Mouse (Mus musculus) stomach, postnatal 0 days (tissue): ENCODE results near the gene Hist1h3f. TPM values are rescaled to one million over a fixed set of nuclear protein-coding genes. Genes with fewer than 3 reads are reported as not detected.
"Not testable (repeated sequence)": the region's sequence is repeated elsewhere in the genome, so short reads cannot be mapped to it uniquely, and the experiment has no call there.

ENCODE experiments used
- ATAC-seq: fragments of 200-750 bp; cut with Nextera tagmentation; 2 replicates; pipeline ENCODE4 v1.8.0; 2017; ENCODE audit not compliant: low FRiP score, low TSS enrichment
- DNase-seq: peaks from one replicate; pipeline ENCODE4 v3.0.0-alpha.2; 2016; ENCODE audit warnings: low spot score
- H3K27ac ChIP-seq: fragments of 300-500 bp; sonication (generic); replicated peaks from 2 replicates; pipeline ENCODE4 v1.5.1; 2014; ENCODE audit warnings: mild to moderate bottlenecking, control low read depth
- H3K27me3 ChIP-seq: fragments of 300-500 bp; sonication (generic); 2 replicates; pipeline ENCODE4 v1.6.1; 2014; ENCODE audit warnings: low read length; ENCODE audit not compliant: control insufficient read depth, insufficient read depth
- H3K36me3 ChIP-seq: fragments of 300-500 bp; sonication (generic); 2 replicates; pipeline ENCODE4 v1.6.1; 2014; ENCODE audit warnings: low read length, mixed read lengths; ENCODE audit not compliant: control insufficient read depth, insufficient read depth
- H3K4me1 ChIP-seq: fragments of 300-500 bp; sonication (generic); replicated peaks from 2 replicates; pipeline ENCODE4 v1.6.1; 2014; ENCODE audit warnings: antibody characterized with exemption; ENCODE audit not compliant: control insufficient read depth, insufficient read depth
- H3K4me2 ChIP-seq: fragments of 300-500 bp; sonication (generic); replicated peaks from 2 replicates; pipeline ENCODE4 v1.6.1; 2014; ENCODE audit warnings: low read depth, mild to moderate bottlenecking, control low read depth, moderate library complexity
- H3K4me3 ChIP-seq: fragments of 300-500 bp; sonication (generic); 2 replicates; pipeline ENCODE4 v1.5.1; 2014; ENCODE audit warnings: low read depth, low read length, control low read depth
- H3K9ac ChIP-seq: fragments of 300-500 bp; sonication (generic); 2 replicates; pipeline ENCODE4 v1.6.1; 2014; ENCODE audit warnings: mild to moderate bottlenecking, low read length, control low read depth, mixed read lengths
- H3K9me3 ChIP-seq: fragments of 300-500 bp; sonication (generic); 2 replicates; pipeline ENCODE4 v1.6.1; 2016; ENCODE audit warnings: low read length; ENCODE audit not compliant: control insufficient read depth
- CTCF ChIP-seq: IDR thresholded peaks from 2 replicates; pipeline ENCODE4 v1.5.1; 2016; ENCODE audit warnings: antibody characterized with exemption, low read depth, mild to moderate bottlenecking, moderate library complexity
- EP300 ChIP-seq: optimal IDR thresholded peaks from 2 replicates; pipeline ENCODE3; 2016; ENCODE audit warnings: antibody characterized with exemption
- WGBS: fragments of 180-500 bp; shearing (Covaris S2); extraction: QIAGEN DNeasy Blood & Tissue Kit; methylation state at CpG from one replicate; pipeline ENCODE4 v1.1.7; 2014; 5-methylcytosine and 5-hydroxymethylcytosine counted together
- polyA plus RNA-seq: library from polyadenylated mRNA; unstranded; fragments of >200 nt; fragmentation: Nextera tagmentation; extraction: Ambion mirVana; gene quantifications from 2 replicates; pipeline ENCODE4 v1.2.1, GENCODE M21; 2015

Hist1h3f gene
- polyA plus RNA-seq, 1 experiment from 2014 or later, result 0.78 TPM

- 59% methylated on average over 5 of the region's 5 CpGs for WGBS
Observed at GRCm38 (mm10) chr13:23546694-23547093, 2.8 kb downstream of the Hist1h3f start.

GRCm38 (mm10) chr13:23550761-23551145, 6.9 kb downstream of the Hist1h3f start:
- no peaks in the 10 kb centered on the region for H3K9me3 ChIP-seq
- no peaks in the 10 kb centered on the region for H3K36me3 ChIP-seq
- H3K4me1 ChIP-seq, result no peaks in the 10 kb centered on the region
- peak overlapping the region; percentile 52; the same call in 1 of the 2 replicates for H3K9ac ChIP-seq
- H3K4me2 ChIP-seq, result peak overlapping the region; percentile 57
- peak overlapping the region; percentile 43 for H3K4me3 ChIP-seq
- TF ChIP-seq CTCF, result no peak
- TF ChIP-seq EP300, result no peak
- peak overlapping the region; percentile 85 for H3K27ac ChIP-seq
- DNase-seq (no peak), ATAC-seq (no peak)
- 6% methylated on average over 3 of the region's 3 CpGs for WGBS
- H3K27me3 ChIP-seq, result no peaks in the 10 kb centered on the region

More at GRCm38 (mm10) chr13:23546694-23547093, 2.8 kb downstream of the Hist1h3f start:
- Histone ChIP-seq H3K9ac (no peak overlapping the region), H3K27ac (no peak overlapping the region), H3K4me1 (no peaks in the 10 kb centered on the region), H3K27me3 (no peaks in the 10 kb centered on the region), H3K4me3 (no peak overlapping the region), H3K4me2 (no peak overlapping the region), H3K36me3 (no peaks in the 10 kb centered on the region), H3K9me3 (no peaks in the 10 kb centered on the region)
- TF ChIP-seq EP300, result no peak
- ATAC-seq, result no peak
- no peak for DNase-seq

GRCm38 (mm10) chr13:23551146-23551834, 7.4 kb downstream of the Hist1h3f start, which contains the start of gene Hist1h4f:
Gene Hist1h4f (minus strand): TSS chr13:23551648.
- not testable (repeated sequence) for H3K36me3 ChIP-seq, H3K27me3 ChIP-seq, H3K9me3 ChIP-seq, H3K4me1 ChIP-seq
- peak within 1 kb of the TSS; percentile 85 for H3K27ac ChIP-seq
- 0% methylated on average over 42 of the region's 47 CpGs for WGBS
- ATAC-seq, result peak; percentile 80
- TF ChIP-seq EP300 (peak; percentile 7), CTCF (peak; percentile 69)
- peak within 1 kb of the TSS; percentile 57 for H3K4me2 ChIP-seq
- DNase-seq, result peak; percentile 92
- H3K4me3 ChIP-seq, result peak within 1 kb of the TSS; percentile 43
- peak within 1 kb of the TSS; percentile 52 for H3K9ac ChIP-seq

GRCm38 (mm10) chr13:23551931-23552914, 8.4 kb downstream of the Hist1h3f start:
- WGBS, result 41% methylated on average over 8 of the region's 8 CpGs
- Histone ChIP-seq H3K36me3 (no peaks in the 10 kb centered on the region), H3K4me2 (peak overlapping the region; percentile 57), H3K4me3 (peak overlapping the region; percentile 43), H3K9ac (peak overlapping the region; percentile 52; the same call in 1 of the 2 replicates), H3K27ac (peak overlapping the region; percentile 85), H3K4me1 (no peaks in the 10 kb centered on the region), H3K9me3 (no peaks in the 10 kb centered on the region), H3K27me3 (no peaks in the 10 kb centered on the region)
- TF ChIP-seq CTCF (no peak), EP300 (no peak)
- DNase-seq (no peak), ATAC-seq (no peak)

- Histone ChIP-seq H3K9ac (no peak within 1 kb of the TSS), H3K27ac (peak within 1 kb of the TSS; percentile 85), H3K9me3 (no peaks in the 10 kb centered on the region), H3K4me3 (no peak within 1 kb of the TSS), H3K4me1 (no peaks in the 10 kb centered on the region), H3K36me3 (no peaks in the 10 kb centered on the region), H3K4me2 (peak within 1 kb of the TSS; percentile 57), H3K27me3 (no peaks in the 10 kb centered on the region)
- DNase-seq (no peak), ATAC-seq (no peak)
- TF ChIP-seq CTCF (no peak), EP300 (no peak)
Observed at GRCm38 (mm10) chr13:23552962-23553361, 9.1 kb downstream of the Hist1h3f start, which contains the start of gene Hist1h1d. Gene Hist1h1d (plus strand): TSS chr13:23553262.
